Mouse (Mus musculus) megakaryocyte, embryonic 14.5 days (primary cell): ENCODE measurements around the gene Enpp1. TPM values are rescaled to one million over a fixed set of nuclear protein-coding genes. Genes with fewer than 3 reads are reported as not detected.

Source experiments
- H3K27me3 ChIP-seq: replicated peaks from 2 replicates; pipeline ENCODE3; 2012; ENCODE audit warnings: inconsistent platforms
- H3K36me3 ChIP-seq: replicated peaks from 2 replicates; pipeline ENCODE3; 2012; ENCODE audit warnings: low read length, inconsistent platforms, mixed read lengths
- H3K4me1 ChIP-seq: 2 replicates; pipeline ENCODE4 v1.6.1; 2012; ENCODE audit warnings: inconsistent platforms
- H3K4me3 ChIP-seq: replicated peaks from 2 replicates; pipeline ENCODE3; 2012; ENCODE audit warnings: moderate library complexity, mild to moderate bottlenecking, inconsistent platforms
- H3K9me3 ChIP-seq: 2 replicates; pipeline ENCODE4 v1.6.1; 2012; ENCODE audit warnings: inconsistent platforms
- FLI1 ChIP-seq: IDR thresholded peaks from 2 replicates; pipeline ENCODE4 v1.6.1; 2012; ENCODE audit warnings: low read length, inconsistent platforms, mixed read lengths
- GATA1 ChIP-seq: IDR thresholded peaks from 3 replicates; pipeline ENCODE4 v1.6.1; 2012; ENCODE audit warnings: mixed read lengths, low read length, inconsistent platforms, borderline replicate concordance
- polyA plus RNA-seq: library from polyadenylated mRNA; stranded (reverse); fragments of >175 nt; gene quantifications from 2 replicates; pipeline ENCODE4 v1.2.3, GENCODE M21; 2012; ENCODE audit warnings: low replicate concordance; ENCODE audit not compliant: insufficient read depth

Gene Enpp1
- polyA plus RNA-seq, 1 experiment: 0.44 TPM

DNA sequence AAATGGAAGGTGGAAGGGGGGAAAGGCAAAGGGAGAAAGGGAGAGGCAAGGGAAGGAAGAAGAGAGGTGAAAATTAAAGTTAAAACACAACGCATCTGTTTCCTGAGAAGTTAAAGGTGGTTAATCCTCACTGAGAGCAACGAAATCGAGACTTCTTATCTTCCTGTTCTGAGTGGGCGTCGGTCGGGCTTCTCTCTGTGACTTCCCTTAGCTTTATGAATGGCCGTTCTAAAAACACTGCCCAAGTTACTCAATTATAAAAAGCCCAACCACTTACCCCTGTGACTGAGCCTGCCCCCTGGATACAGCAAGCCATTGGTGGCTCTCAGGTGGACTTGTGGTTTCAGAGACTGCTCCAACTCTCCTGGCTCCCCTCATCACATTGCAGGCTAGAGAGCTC lies 119.0 kb downstream of the Enpp1 start:
- TF ChIP-seq FLI1 (no peak), GATA1 (no peak)
- no peaks in the 10 kb centered on the region for H3K36me3 ChIP-seq
- H3K4me3 ChIP-seq: no peak overlapping the region
- peaks cover 29% of the 10 kb centered on the region for H3K27me3 ChIP-seq
- H3K9me3 ChIP-seq: peaks cover 17% of the 10 kb centered on the region
- peaks cover 12% of the 10 kb centered on the region; the same call in 1 of the 2 replicates for H3K4me1 ChIP-seq

DNA sequence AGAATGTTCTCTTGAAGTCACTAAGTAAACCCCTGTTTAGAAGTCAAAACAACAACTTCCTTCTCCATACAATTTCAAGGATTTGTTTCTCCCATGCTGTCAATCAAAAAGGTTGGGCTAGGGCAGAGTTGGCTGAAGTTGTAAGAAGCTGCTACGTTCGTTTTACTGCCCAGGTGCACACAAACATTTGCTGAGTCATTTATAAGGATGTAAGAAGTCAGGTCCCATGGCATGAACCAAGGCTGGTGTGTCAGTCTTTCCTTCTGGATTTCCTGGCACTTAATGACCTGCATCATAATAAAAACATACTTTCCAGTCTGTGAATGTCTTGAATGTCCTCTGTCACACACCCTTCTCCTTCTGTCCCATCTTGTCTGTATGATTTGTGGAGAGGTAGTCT lies 119.6 kb downstream of the Enpp1 start:
- Histone ChIP-seq H3K36me3 (no peaks in the 10 kb centered on the region), H3K9me3 (peaks cover 15% of the 10 kb centered on the region), H3K4me1 (peaks cover 12% of the 10 kb centered on the region; the same call in 1 of the 2 replicates), H3K4me3 (no peak overlapping the region), H3K27me3 (peaks cover 26% of the 10 kb centered on the region)
- TF ChIP-seq FLI1 (no peak), GATA1 (no peak)

DNA sequence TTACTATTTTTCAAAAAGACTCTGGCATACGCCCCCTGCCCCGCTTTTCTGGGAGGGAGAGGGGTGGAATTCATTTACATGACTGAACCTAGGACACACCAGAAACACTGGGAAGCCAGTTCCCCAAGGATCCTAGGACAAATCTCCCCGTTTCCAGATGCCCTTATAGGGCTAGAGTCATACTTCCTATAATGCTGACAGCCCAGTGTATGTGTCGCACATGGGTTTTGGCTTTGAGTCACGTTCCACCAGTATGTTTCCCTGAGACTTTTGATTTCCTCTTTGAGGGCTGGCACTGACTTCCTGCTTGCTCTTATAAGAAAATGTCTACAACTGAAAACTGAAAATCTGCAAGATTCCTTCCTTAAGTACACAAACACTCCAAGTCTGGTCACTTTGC lies 120.2 kb downstream of the Enpp1 start:
- TF ChIP-seq GATA1 (no peak), FLI1 (no peak)
- H3K9me3 ChIP-seq: peaks cover 13% of the 10 kb centered on the region
- peaks cover 12% of the 10 kb centered on the region; the same call in 1 of the 2 replicates for H3K4me1 ChIP-seq
- H3K36me3 ChIP-seq: no peaks in the 10 kb centered on the region
- H3K4me3 ChIP-seq: no peak overlapping the region
- H3K27me3 ChIP-seq: peaks cover 22% of the 10 kb centered on the region

DNA sequence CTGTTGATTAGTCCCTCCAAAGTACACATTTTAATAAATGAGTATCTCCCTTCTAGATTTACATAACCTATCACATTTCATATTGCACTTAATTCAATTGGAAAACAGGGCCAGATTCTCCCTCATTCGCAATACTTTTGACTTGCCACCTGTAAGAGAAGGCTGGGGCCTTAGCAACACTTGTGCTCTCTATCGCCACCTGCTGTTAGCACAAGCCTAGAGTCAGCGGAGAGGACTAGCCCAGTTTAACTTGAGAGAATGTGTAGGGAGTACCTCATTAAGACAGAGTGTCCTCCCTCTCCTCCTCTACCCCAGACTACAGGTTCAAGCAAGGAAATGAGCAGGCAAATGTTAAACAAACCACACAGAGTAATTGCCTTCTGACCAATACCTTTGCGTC lies 120.8 kb downstream of the Enpp1 start:
- H3K27me3 ChIP-seq: peaks cover 15% of the 10 kb centered on the region
- no peak for TF ChIP-seq FLI1
- TF ChIP-seq GATA1: no peak
- peaks cover 10% of the 10 kb centered on the region; the same call in 1 of the 2 replicates for H3K4me1 ChIP-seq
- H3K9me3 ChIP-seq: peaks cover 8% of the 10 kb centered on the region
- no peak overlapping the region for H3K4me3 ChIP-seq
- no peaks in the 10 kb centered on the region for H3K36me3 ChIP-seq

DNA sequence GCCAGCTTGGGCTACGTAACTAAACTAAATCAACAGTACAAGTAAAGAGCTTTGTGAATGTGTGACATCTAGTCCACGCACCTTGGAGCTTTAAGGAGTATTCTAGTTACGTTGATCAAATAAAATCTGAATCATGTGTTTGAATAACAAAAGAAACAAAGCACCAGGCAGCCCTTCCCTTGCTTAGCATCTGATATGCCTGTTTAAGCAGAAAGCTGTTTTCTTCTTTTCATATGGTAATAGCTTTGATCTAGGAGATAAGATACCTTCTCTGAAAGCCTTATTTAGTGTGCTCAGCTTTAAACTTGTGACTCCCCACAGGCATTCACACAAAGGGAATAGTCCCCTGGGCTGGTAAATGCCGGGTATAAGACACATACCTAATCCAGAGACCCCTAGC lies 121.4 kb downstream of the Enpp1 start:
- peaks cover 10% of the 10 kb centered on the region for H3K27me3 ChIP-seq
- H3K4me3 ChIP-seq: no peak overlapping the region
- peaks cover 2% of the 10 kb centered on the region; the same call in 1 of the 2 replicates for H3K9me3 ChIP-seq
- no peaks in the 10 kb centered on the region for H3K36me3 ChIP-seq
- TF ChIP-seq FLI1: no peak
- TF ChIP-seq GATA1: no peak
- peaks cover 4% of the 10 kb centered on the region; the same call in 1 of the 2 replicates for H3K4me1 ChIP-seq

DNA sequence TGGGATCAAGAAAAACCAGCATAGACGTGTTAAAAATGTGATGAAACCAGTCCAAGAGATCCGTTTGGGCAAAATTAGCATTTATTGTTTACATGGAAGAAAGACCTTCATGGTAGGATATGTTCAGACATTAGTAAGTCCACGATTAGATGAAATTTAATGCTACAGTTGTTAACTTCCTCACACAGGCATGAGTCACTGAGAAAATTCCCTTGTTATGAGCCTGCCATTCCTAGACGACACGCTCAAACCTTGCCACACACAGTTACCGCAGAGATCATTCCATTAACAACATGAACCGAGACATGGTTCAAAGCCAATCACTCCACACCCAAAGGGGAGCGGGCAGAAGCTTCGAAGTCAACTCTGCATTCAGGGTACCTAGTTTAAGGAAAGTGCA lies 122.7 kb downstream of the Enpp1 start:
- no peaks in the 10 kb centered on the region for H3K4me1 ChIP-seq
- no peak for TF ChIP-seq FLI1
- no peak for TF ChIP-seq GATA1
- no peak overlapping the region for H3K4me3 ChIP-seq
- no peaks in the 10 kb centered on the region for H3K9me3 ChIP-seq
- H3K27me3 ChIP-seq: peaks cover 2% of the 10 kb centered on the region
- H3K36me3 ChIP-seq: no peaks in the 10 kb centered on the region

DNA sequence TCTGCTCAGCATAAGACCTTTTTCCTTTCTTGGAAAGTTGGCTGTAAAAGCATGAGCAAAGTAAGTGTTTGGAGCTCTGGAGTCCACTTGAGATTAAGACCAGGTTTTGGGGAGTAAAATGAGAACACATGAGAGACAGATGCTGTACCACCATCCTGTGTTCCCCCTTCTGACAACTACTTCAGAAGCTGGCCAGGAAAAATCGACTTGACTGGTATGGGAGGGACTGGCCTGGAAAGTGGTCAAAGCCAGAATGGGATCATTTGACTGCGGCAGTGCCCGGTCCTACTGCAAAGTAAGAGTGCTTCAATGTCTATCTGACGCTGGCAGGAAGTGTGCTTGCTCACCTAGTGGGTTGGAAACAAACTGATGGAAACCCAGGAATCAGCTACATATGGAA lies 123.1 kb downstream of the Enpp1 start:
- Histone ChIP-seq H3K4me3 (no peak overlapping the region), H3K27me3 (no peaks in the 10 kb centered on the region), H3K36me3 (no peaks in the 10 kb centered on the region), H3K4me1 (no peaks in the 10 kb centered on the region), H3K9me3 (no peaks in the 10 kb centered on the region)
- TF ChIP-seq GATA1 (no peak), FLI1 (no peak)

Other genes starting within 250 kb of the Enpp1 start
- gene Ccn2, start 116.7 kb downstream of the Enpp1 start, polyA plus RNA-seq: 0.72 TPM in 1 of 2 replicates, not detected in the other
- not detected in 2 replicates for gene Enpp3, start 130.7 kb upstream of the Enpp1 start, polyA plus RNA-seq
- 1.7 TPM in 1 of 2 replicates, not detected in the other for gene Med23, start 157.8 kb upstream of the Enpp1 start, polyA plus RNA-seq
- gene Arg1, start 215.3 kb upstream of the Enpp1 start, polyA plus RNA-seq: 22.8 TPM in 1 of 2 replicates, not detected in the other